Mouse (Mus musculus) forebrain, embryonic 11.5 days (tissue): ENCODE measurements around the gene Hand2. TPM values are rescaled to one million over a fixed set of nuclear protein-coding genes. Genes with fewer than 3 reads are reported as not detected.

ENCODE experiments used
- ATAC-seq: fragments of 200-750 bp; cut with Nextera tagmentation; replicated peaks from 2 replicates; pipeline ENCODE4 v1.8.0; 2017; ENCODE audit warnings: moderate TSS enrichment; ENCODE audit not compliant: low FRiP score
- DNase-seq: peaks from one replicate; pipeline ENCODE4 v3.0.0-alpha.2; 2017; ENCODE audit warnings: low spot score
- H3K27ac ChIP-seq: fragments of 300-500 bp; sonication (generic); 2 replicates; pipeline ENCODE4 v1.5.1; 2014; ENCODE audit warnings: low read depth, low read length
- H3K27me3 ChIP-seq: fragments of 300-500 bp; sonication (generic); 2 replicates; pipeline ENCODE4 v1.6.1; 2014; ENCODE audit warnings: mild to moderate bottlenecking, low read length, mixed read lengths; ENCODE audit not compliant: control insufficient read depth, insufficient read depth
- H3K36me3 ChIP-seq: fragments of 300-500 bp; sonication (generic); 2 replicates; pipeline ENCODE4 v1.6.1; 2014; ENCODE audit warnings: mild to moderate bottlenecking, low read length, moderate library complexity, mixed read lengths; ENCODE audit not compliant: control insufficient read depth, insufficient read depth
- H3K4me1 ChIP-seq: fragments of 300-500 bp; sonication (generic); replicated peaks from 2 replicates; pipeline ENCODE4 v1.6.1; 2014; ENCODE audit warnings: low read length, mixed read lengths; ENCODE audit not compliant: control insufficient read depth, insufficient read depth
- H3K4me2 ChIP-seq: fragments of 300-500 bp; sonication (generic); 2 replicates; pipeline ENCODE4 v1.6.1; 2014; ENCODE audit warnings: low read depth, mild to moderate bottlenecking, low read length, moderate library complexity, mixed read lengths; ENCODE audit not compliant: severe bottlenecking
- H3K4me3 ChIP-seq: fragments of 300-500 bp; sonication (generic); 2 replicates; pipeline ENCODE4 v1.5.1; 2014; ENCODE audit warnings: low read depth, low read length
- H3K9ac ChIP-seq: fragments of 300-500 bp; sonication (generic); 2 replicates; pipeline ENCODE4 v1.6.1; 2014; ENCODE audit warnings: low read length
- H3K9me3 ChIP-seq: fragments of 300-500 bp; sonication (generic); 2 replicates; pipeline ENCODE4 v1.6.1; 2016; ENCODE audit warnings: low read length, mixed read lengths; ENCODE audit not compliant: control insufficient read depth
- WGBS: fragments of 180-500 bp; shearing (Covaris S2); extraction: QIAGEN DNeasy Blood & Tissue Kit; methylation state at CpG from one replicate; pipeline ENCODE4 v1.1.7; 2014; 5-methylcytosine and 5-hydroxymethylcytosine counted together
- polyA plus RNA-seq: library from polyadenylated mRNA; unstranded; fragments of >200 nt; fragmentation: Nextera tagmentation; extraction: Ambion mirVana; gene quantifications from 2 replicates; pipeline ENCODE4 v1.2.1, GENCODE M21; 2014

Gene Hand2
- polyA plus RNA-seq, 1 experiment from 2014 or later: not detected

DNA sequence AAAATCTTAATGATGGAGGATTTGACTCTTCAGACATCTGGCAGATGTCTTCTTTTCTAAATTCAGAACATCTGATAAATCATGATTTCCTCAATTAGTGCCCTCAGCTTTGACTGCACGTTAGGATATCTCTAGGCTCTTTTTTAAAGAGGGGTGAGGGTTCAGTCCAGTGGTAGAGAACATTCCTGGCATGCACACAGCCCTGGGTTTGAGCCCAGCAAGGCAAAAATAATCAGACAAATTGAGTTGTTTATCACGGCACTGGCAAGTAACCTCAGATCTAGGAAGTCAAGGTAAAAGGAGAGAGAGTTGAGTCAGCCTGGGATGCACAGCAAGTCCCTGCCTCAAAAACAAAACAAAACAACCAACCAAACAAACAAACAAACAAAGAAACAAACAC, 39.7 kb downstream of the Hand2 start:
- no peak overlapping the region for H3K9ac ChIP-seq
- H3K27me3 ChIP-seq: no peaks in the 10 kb centered on the region; the same call in 1 of the 2 replicates
- H3K4me3 ChIP-seq: no peak overlapping the region
- H3K27ac ChIP-seq: no peak overlapping the region
- no peak for DNase-seq
- WGBS: 72% methylated on average over 2 of the region's 2 CpGs
- no peaks in the 10 kb centered on the region for H3K4me1 ChIP-seq
- no peaks in the 10 kb centered on the region for H3K9me3 ChIP-seq
- H3K4me2 ChIP-seq: no peak overlapping the region
- no peaks in the 10 kb centered on the region for H3K36me3 ChIP-seq
- ATAC-seq: no peak

DNA sequence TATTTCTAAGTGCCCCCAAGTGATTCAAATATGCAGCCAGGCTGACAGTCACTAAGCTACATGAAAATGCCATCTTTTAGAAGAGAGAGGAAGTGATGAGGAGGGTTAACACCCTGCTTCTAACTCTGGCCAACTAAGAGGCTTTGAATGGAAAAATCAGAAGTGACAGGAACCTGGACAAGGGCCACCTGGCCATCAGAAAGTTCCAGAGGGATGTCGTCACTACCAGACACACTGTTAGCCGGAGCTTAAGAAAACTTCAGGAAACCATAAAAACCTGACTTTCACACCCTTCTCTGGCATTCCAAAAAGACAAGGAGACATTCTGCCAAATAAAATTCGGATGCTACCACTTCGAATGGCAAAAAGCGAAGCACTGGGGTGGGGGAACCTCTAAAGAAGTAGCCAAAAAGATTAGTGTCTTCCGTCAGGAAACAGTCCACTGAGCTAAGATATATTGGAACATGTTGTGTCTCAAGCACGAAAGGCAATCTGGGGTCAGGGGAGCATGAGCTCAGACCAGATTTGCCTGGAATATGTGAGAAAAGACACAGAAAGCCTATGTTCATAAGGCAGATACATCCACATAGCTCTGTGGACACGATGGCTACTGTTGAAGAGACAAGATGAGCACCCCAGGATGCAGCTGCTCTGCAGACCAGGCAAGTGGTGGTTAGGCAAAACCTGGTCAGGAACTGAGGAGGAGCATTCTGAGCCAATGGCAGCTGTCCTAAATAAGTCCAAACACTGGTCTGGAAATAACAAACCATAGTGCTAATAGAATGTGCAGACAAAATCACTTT, 40.4 kb downstream of the Hand2 start:
- DNase-seq (no peak), ATAC-seq (no peak)
- H3K4me2 ChIP-seq: no peak overlapping the region
- no peaks in the 10 kb centered on the region for H3K27me3 ChIP-seq
- 83% methylated on average over 8 of the region's 8 CpGs for WGBS
- H3K9ac ChIP-seq: no peak overlapping the region
- H3K4me1 ChIP-seq: no peaks in the 10 kb centered on the region
- no peak overlapping the region for H3K27ac ChIP-seq
- no peaks in the 10 kb centered on the region for H3K36me3 ChIP-seq
- H3K4me3 ChIP-seq: no peak overlapping the region
- H3K9me3 ChIP-seq: no peaks in the 10 kb centered on the region

DNA sequence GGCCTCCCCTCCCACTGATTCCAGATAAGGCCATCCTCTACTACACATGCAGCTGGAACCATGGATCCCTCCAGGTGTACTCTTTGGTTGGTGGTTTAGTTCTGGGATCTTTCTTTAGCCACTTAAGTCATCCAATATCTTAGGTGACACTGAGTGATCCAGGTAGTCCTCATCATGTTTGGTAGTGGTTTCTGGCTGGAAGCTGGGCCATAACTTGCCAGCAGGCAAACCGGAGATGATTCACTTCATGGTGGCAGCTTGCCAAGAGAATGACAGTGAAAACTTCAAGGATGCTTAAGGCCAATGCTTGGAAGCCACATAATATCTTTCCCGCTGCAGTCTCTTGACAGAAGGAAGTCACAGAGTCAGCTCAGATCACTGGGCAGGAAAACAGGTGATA, 42.1 kb downstream of the Hand2 start:
- DNase-seq: no peak
- H3K27me3 ChIP-seq: no peaks in the 10 kb centered on the region
- H3K9me3 ChIP-seq: no peaks in the 10 kb centered on the region
- H3K4me2 ChIP-seq: no peak overlapping the region
- no peaks in the 10 kb centered on the region for H3K36me3 ChIP-seq
- no peak for ATAC-seq
- no peak overlapping the region for H3K9ac ChIP-seq
- no peak overlapping the region for H3K27ac ChIP-seq
- 86% methylated on average over 2 of the region's 2 CpGs for WGBS
- no peaks in the 10 kb centered on the region for H3K4me1 ChIP-seq
- H3K4me3 ChIP-seq: no peak overlapping the region

DNA sequence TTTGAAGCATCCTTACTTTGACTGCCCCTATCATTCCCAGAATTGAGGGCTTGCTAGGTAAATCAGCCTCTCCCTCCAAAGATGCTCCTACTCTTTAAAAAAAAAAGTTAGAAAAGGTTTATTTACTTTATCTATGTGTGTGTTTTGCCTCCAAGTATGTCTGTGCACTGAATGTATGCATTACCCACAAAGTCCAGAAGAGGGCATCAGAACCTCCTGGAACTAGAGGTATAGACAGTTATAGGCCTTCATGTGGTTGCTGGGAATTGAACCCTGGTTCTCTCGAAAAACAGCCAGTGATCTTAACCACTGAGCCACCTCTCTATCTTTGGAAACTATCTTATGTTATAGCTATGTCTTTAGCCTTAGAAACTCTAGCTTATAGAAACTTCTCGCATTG, 53.3 kb downstream of the Hand2 start:
- DNase-seq (no peak), ATAC-seq (no peak)
- Histone ChIP-seq H3K27me3 (no peaks in the 10 kb centered on the region), H3K4me2 (no peak overlapping the region), H3K9me3 (no peaks in the 10 kb centered on the region), H3K36me3 (no peaks in the 10 kb centered on the region), H3K9ac (no peak overlapping the region), H3K4me1 (no peaks in the 10 kb centered on the region), H3K27ac (no peak overlapping the region), H3K4me3 (no peak overlapping the region)
- 86% methylated on average over 2 of the region's 2 CpGs for WGBS

Other genes starting within 250 kb of the Hand2 start
- not detected in 2 replicates for gene Scrg1, start 134.9 kb downstream of the Hand2 start, polyA plus RNA-seq
- 131 and 140 TPM in 2 replicates for gene Sap30, start 166.9 kb downstream of the Hand2 start, polyA plus RNA-seq
- gene Hmgb2, start 190.9 kb downstream of the Hand2 start, polyA plus RNA-seq: 626 and 749 TPM in 2 replicates